13 mouse cellular contexts compared by ENCODE assay signal in genomic region chr11:11831526-11831925, GRCm38 (mm10). TPM values are rescaled to one million over a fixed set of nuclear protein-coding genes. Genes with fewer than 3 reads are reported as not detected.
DNase-seq lines count a peak whose midpoint lies in the region; ATAC-seq and TF ChIP-seq lines count a peak whose summit lies in the region.
"Had no signal": no experiment of that assay in that cellular context is flagged by ENCODE, and none has a peak within 500 bp of the region (broad histone marks: within the 10 kb centered on the region; RNA-seq: fewer than 3 reads in every experiment).

No protein-coding gene starts in this region.

- no peak for TF ChIP-seq EP300 in stomach, postnatal 0 days (optimal IDR thresholded peaks at IDR 0.05)

- no peaks in the 10 kb centered on the region for H3K9me3 ChIP-seq in heart, embryonic 14.5 days (ENCODE audit: control insufficient read depth, low read length)
- no peaks in the 10 kb centered on the region for H3K9me3 ChIP-seq in neural tube, embryonic 11.5 days (ENCODE audit: control insufficient read depth, low read length)
- H3K9me3 ChIP-seq in limb, embryonic 12.5 days, result no peaks in the 10 kb centered on the region
- no peaks in the 10 kb centered on the region for H3K9me3 ChIP-seq in stomach, postnatal 0 days (ENCODE audit: control insufficient read depth, low read length)

- no peak for ATAC-seq in heart, embryonic 14.5 days (ENCODE audit: insufficient number of reproducible peaks, insufficient read depth, low FRiP score, low read depth)
- ATAC-seq in neural tube, embryonic 11.5 days (ENCODE audit: insufficient read depth, low FRiP score, low TSS enrichment), result no peak
- ATAC-seq in limb, embryonic 12.5 days (ENCODE audit: insufficient number of reproducible peaks, insufficient read depth, low FRiP score, low TSS enrichment, low read depth), result no peak
- no peak for ATAC-seq in stomach, postnatal 0 days (ENCODE audit: low FRiP score, low TSS enrichment)

- no peak overlapping the region for H3K4me3 ChIP-seq in heart, embryonic 14.5 days (ENCODE audit: control insufficient read depth in 1 of 2, insufficient read depth in 1 of 2, low read depth in 1 of 2, low read length in 2 of 2)
- H3K4me3 ChIP-seq in neural tube, embryonic 11.5 days (ENCODE audit: low read depth, low read length), result no peak overlapping the region
- H3K4me3 ChIP-seq in limb, embryonic 12.5 days (replicated peaks), result no peak overlapping the region
- no peak overlapping the region for H3K4me3 ChIP-seq in stomach, postnatal 0 days (ENCODE audit: low read depth, low read length)
- H3K4me3 ChIP-seq: left cerebral cortex, adult 2 months had no signal

- H3K27me3 ChIP-seq in heart, embryonic 14.5 days (ENCODE audit: control insufficient read depth, insufficient read depth, low read length), result no peaks in the 10 kb centered on the region
- H3K27me3 ChIP-seq in neural tube, embryonic 11.5 days (ENCODE audit: control insufficient read depth, insufficient read depth, low read length), result no peaks in the 10 kb centered on the region
- H3K27me3 ChIP-seq in limb, embryonic 12.5 days, result no peaks in the 10 kb centered on the region
- H3K27me3 ChIP-seq in stomach, postnatal 0 days (ENCODE audit: control insufficient read depth, insufficient read depth, low read length), result no peaks in the 10 kb centered on the region
- H3K27me3 ChIP-seq: CH12.LX had no signal

- peak overlapping the region; percentile 63 for H3K9ac ChIP-seq in heart, embryonic 14.5 days (ENCODE audit: low read length)
- H3K9ac ChIP-seq in neural tube, embryonic 11.5 days (ENCODE audit: low read length), result peak overlapping the region; percentile 27; the same call in 1 of the 2 replicates
- H3K9ac ChIP-seq in limb, embryonic 12.5 days (replicated peaks), result peak overlapping the region; percentile 40; the same call in 1 of the 2 replicates
- H3K9ac ChIP-seq in stomach, postnatal 0 days (ENCODE audit: low read length), result no peak overlapping the region

- intact Hi-C loops in heart, postnatal 10 days (cut with DNase I), result no loop called here

- no peak overlapping the region for H3K4me2 ChIP-seq in heart, embryonic 14.5 days (ENCODE audit: low read length)
- 0 out of 2 replicates have a peak overlapping the region, but pooled peaks have one; percentile 4 for H3K4me2 ChIP-seq in neural tube, embryonic 11.5 days (ENCODE audit: low read depth)
- H3K4me2 ChIP-seq in limb, embryonic 12.5 days, result peak overlapping the region; percentile 31
- no peak overlapping the region for H3K4me2 ChIP-seq in stomach, postnatal 0 days (replicated peaks; ENCODE audit: low read depth)

- DNase-seq in heart, postnatal 10 days, result no peak
- DNase-seq in neural tube, embryonic 11.5 days (ENCODE audit: low spot score), result no peak
- no peak for DNase-seq in neural tube, embryonic 10.5 days (ENCODE audit: extremely low spot score, low spot score)
- DNase-seq in stomach, postnatal 0 days (ENCODE audit: low spot score), result no peak
- DNase-seq in Muller cell, postnatal 12 days (ENCODE audit: inconsistent ontology term), result no peak
- no peak for DNase-seq in urinary bladder, postnatal 4 days (ENCODE audit: low spot score in 2 of 2)
- DNase-seq: cerebellum, adult 18-20 months; right cerebral cortex, postnatal 14 days; thymus, postnatal 25 days had no signal

- peaks cover 44 to 75% of the 10 kb centered on the region in 2 experiments for H3K4me1 ChIP-seq in heart, embryonic 14.5 days (ENCODE audit: control insufficient read depth in 2 of 2, insufficient read depth in 2 of 2, low read length in 2 of 2)
- peaks cover 43% of the 10 kb centered on the region for H3K4me1 ChIP-seq in neural tube, embryonic 11.5 days (ENCODE audit: control insufficient read depth, insufficient read depth, low read length)
- H3K4me1 ChIP-seq in limb, embryonic 12.5 days (replicated peaks), result peaks cover 67% of the 10 kb centered on the region
- peaks cover 14% of the 10 kb centered on the region for H3K4me1 ChIP-seq in stomach, postnatal 0 days (replicated peaks; ENCODE audit: control insufficient read depth, insufficient read depth)

- TF ChIP-seq CTCF in stomach, postnatal 0 days (IDR thresholded peaks at IDR 0.05; ENCODE audit: low read depth), result no peak

- 25% methylated on average over 6 of the region's 6 CpGs for WGBS in heart, embryonic 14.5 days
- WGBS in neural tube, embryonic 11.5 days, result under 1% methylated on average over 6 of the region's 6 CpGs
- WGBS in limb, embryonic 12.5 days, result 2% methylated on average over 6 of the region's 6 CpGs
- 32% methylated on average over 6 of the region's 6 CpGs for WGBS in stomach, postnatal 0 days

- no peaks in the 10 kb centered on the region for H3K36me3 ChIP-seq in heart, embryonic 14.5 days (ENCODE audit: control insufficient read depth, insufficient read depth, low read length)
- no peaks in the 10 kb centered on the region for H3K36me3 ChIP-seq in neural tube, embryonic 11.5 days (ENCODE audit: control insufficient read depth, insufficient read depth, low read length)
- no peaks in the 10 kb centered on the region for H3K36me3 ChIP-seq in limb, embryonic 12.5 days
- H3K36me3 ChIP-seq in stomach, postnatal 0 days (ENCODE audit: control insufficient read depth, insufficient read depth, low read length), result no peaks in the 10 kb centered on the region

- peak overlapping the region; percentile 60 to 89 for H3K27ac ChIP-seq in heart, embryonic 14.5 days (replicated peaks in 1 of 2; ENCODE audit: control insufficient read depth in 1 of 2, insufficient read depth in 1 of 2, low read depth in 2 of 2, low read length in 2 of 2)
- peak overlapping the region; percentile 82 for H3K27ac ChIP-seq in neural tube, embryonic 11.5 days (ENCODE audit: low read depth, low read length)
- peak overlapping the region; percentile 96 for H3K27ac ChIP-seq in limb, embryonic 12.5 days
- H3K27ac ChIP-seq in stomach, postnatal 0 days (replicated peaks), result peak overlapping the region; percentile 70
- H3K27ac ChIP-seq: left cerebral cortex, adult 2 months had no signal

RNA-seq across cellular contexts. Expression of gene Fignl1, which starts 22.8 kb away (rescaled TPM):
- polyA plus RNA-seq in heart, embryonic 14.5 days (2014; fragmentation: Nextera tagmentation; extraction: Ambion mirVana), result 49.6 and 53.8 TPM in 2 replicates
- 1 to 10 TPM; 5.6 to 6.7 TPM for total RNA-seq in heart, postnatal 10 days (2021)
- 71.6 and 76.6 TPM in 2 replicates for polyA plus RNA-seq in neural tube, embryonic 11.5 days (2014; fragmentation: Nextera tagmentation; extraction: Ambion mirVana)
- 74.5 and 78.1 TPM in 2 replicates for polyA plus RNA-seq in limb, embryonic 12.5 days (2016; fragmentation: Nextera tagmentation; extraction: Ambion mirVana)
- polyA plus RNA-seq in stomach, postnatal 0 days (2015; fragmentation: Nextera tagmentation; extraction: Ambion mirVana), result 9.5 and 10.5 TPM in 2 replicates

Comparison
In these comparisons a context has a peak if more than half of its experiments do, and no peak if none do; other contexts are left out.
1. H3K4me2 ChIP-seq: peak in neural tube, embryonic 11.5 days (single experiment) and limb, embryonic 12.5 days (single experiment); none in heart, embryonic 14.5 days (single experiment) and stomach, postnatal 0 days (single experiment).
2. Peak in every context shown above with its lines, with median percentiles within 50 percentile points of each other: H3K27ac ChIP-seq.